Mouse (Mus musculus): Measurements from ENCODE around the gene Klhl29. TPM values are rescaled to one million over a fixed set of nuclear protein-coding genes. Genes with fewer than 3 reads are reported as not detected.

Klhl29 gene
- polyA plus RNA-seq, 1 experiment from 2014 or later: 2.9 TPM

DNA sequence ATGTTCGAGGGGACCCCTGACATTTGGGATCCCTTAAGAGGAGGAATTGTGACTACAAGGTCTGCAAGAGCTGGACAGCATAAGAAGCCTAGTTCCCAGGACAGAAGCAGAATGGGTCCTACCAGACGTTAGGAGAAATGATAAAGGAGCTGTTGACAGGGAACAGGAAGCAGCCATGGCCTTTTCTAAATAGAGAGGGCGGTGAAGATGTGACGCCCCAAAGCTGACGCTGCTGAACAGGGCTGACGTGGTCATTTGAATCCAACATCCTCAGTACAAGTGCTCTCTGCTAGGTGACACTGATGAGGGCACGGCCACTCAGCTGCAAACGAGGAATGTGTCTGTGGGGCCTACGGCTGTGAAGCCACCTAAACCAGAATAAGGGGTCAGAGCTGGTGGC, 210.1 kb downstream of the Klhl29 start:
- 36% methylated on average over 9 of the region's 9 CpGs for WGBS
- Histone ChIP-seq H3K27me3 (no peaks in the 10 kb centered on the region), H3K9ac (replicated peaks) (no peak overlapping the region), H3K27ac (no peak overlapping the region), H3K4me3 (replicated peaks) (no peak overlapping the region), H3K9me3 (no peaks in the 10 kb centered on the region), H3K36me3 (no peaks in the 10 kb centered on the region), H3K4me2 (no peak overlapping the region), H3K4me1 (replicated peaks) (peaks cover 19% of the 10 kb centered on the region)
- no peak for ATAC-seq (ENCODE audit: insufficient number of reproducible peaks, insufficient read depth, low FRiP score, low TSS enrichment, low read depth)

DNA sequence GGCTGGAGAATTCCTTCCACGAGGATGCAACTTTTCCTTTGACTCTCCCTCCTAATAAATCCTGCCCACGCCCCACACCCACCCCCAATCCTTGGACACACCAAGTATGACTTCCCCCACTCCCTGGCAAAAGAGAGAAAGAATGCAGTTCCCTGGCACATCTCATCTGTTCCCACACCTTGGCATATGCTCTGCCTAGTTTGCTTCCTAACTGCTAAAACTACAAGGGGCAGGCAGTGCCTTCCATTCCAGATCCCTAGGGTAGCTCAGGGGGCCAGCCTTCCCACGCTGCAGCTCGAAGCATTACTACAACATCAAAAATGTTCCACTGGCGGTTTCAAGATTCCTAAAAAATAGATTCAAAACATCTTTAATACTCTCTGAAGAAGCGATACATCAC, 212.8 kb downstream of the Klhl29 start:
- Histone ChIP-seq H3K9ac (replicated peaks) (no peak overlapping the region), H3K4me2 (no peak overlapping the region), H3K27ac (no peak overlapping the region), H3K27me3 (no peaks in the 10 kb centered on the region), H3K36me3 (no peaks in the 10 kb centered on the region), H3K4me1 (replicated peaks) (peaks cover 19% of the 10 kb centered on the region), H3K9me3 (no peaks in the 10 kb centered on the region), H3K4me3 (replicated peaks) (no peak overlapping the region)
- 76% methylated on average over 6 of the region's 6 CpGs for WGBS
- ATAC-seq (ENCODE audit: insufficient number of reproducible peaks, insufficient read depth, low FRiP score, low TSS enrichment, low read depth): no peak

DNA sequence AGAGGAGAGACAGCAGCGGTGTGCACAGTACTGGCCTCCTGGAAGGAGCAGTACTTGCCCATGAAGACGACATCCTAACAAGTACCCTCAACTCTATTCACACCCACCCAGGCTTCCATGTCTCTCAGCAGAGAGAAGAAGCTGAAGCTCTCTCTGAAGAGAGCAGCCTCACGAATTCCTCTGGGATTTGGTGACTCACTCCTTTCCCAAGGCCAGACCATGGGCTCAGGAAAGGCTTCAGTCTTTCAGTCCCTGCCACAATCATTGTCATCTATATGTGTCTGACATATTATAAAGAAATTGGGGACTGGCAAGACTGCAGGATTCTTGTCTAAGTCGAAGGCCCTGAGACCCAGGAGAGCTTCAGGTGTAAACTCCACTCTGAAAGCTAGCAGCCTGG, 213.9 kb downstream of the Klhl29 start:
- Histone ChIP-seq H3K27me3 (no peaks in the 10 kb centered on the region), H3K9ac (replicated peaks) (no peak overlapping the region), H3K4me1 (replicated peaks) (peaks cover 26% of the 10 kb centered on the region), H3K9me3 (no peaks in the 10 kb centered on the region), H3K36me3 (no peaks in the 10 kb centered on the region), H3K27ac (no peak overlapping the region), H3K4me3 (replicated peaks) (no peak overlapping the region), H3K4me2 (no peak overlapping the region)
- 83% methylated on average over 4 of the region's 4 CpGs for WGBS
- no peak for ATAC-seq (ENCODE audit: insufficient number of reproducible peaks, insufficient read depth, low FRiP score, low TSS enrichment, low read depth)

DNA sequence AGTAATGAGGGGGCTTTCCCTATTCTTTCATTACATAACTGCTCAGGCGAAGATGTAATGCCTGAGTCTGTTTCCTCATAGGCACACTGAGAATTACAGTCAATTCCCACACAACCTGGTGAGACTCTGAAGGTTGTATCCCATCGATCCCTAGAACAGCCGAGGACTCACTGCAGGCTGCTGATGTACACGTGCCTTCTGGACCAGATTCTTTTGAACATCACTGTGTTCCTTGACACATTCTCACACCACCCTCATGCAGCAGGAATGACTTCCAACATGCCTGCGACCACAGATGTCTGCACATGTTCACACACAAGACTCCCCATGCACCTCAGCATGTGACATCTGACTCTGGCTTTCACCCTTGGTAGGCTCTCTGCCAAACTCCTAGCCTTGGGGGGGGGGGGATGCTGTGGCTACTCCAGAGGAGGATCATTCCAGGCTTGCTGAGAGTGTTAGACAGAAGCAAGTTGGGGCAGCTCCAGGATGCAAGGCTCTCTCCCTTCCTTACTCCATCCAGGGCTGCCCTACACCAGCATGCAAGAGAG, 217.5 kb downstream of the Klhl29 start:
- no peaks in the 10 kb centered on the region for H3K36me3 ChIP-seq
- no peaks in the 10 kb centered on the region for H3K9me3 ChIP-seq
- no peak overlapping the region for H3K4me3 ChIP-seq (replicated peaks)
- H3K4me2 ChIP-seq: no peak overlapping the region
- H3K27ac ChIP-seq: no peak overlapping the region
- H3K9ac ChIP-seq (replicated peaks): no peak overlapping the region
- H3K4me1 ChIP-seq (replicated peaks): peaks cover 15% of the 10 kb centered on the region
- ATAC-seq (ENCODE audit: insufficient number of reproducible peaks, insufficient read depth, low FRiP score, low TSS enrichment, low read depth): no peak
- H3K27me3 ChIP-seq: no peaks in the 10 kb centered on the region
- 84% methylated on average over 5 of the region's 5 CpGs for WGBS

DNA sequence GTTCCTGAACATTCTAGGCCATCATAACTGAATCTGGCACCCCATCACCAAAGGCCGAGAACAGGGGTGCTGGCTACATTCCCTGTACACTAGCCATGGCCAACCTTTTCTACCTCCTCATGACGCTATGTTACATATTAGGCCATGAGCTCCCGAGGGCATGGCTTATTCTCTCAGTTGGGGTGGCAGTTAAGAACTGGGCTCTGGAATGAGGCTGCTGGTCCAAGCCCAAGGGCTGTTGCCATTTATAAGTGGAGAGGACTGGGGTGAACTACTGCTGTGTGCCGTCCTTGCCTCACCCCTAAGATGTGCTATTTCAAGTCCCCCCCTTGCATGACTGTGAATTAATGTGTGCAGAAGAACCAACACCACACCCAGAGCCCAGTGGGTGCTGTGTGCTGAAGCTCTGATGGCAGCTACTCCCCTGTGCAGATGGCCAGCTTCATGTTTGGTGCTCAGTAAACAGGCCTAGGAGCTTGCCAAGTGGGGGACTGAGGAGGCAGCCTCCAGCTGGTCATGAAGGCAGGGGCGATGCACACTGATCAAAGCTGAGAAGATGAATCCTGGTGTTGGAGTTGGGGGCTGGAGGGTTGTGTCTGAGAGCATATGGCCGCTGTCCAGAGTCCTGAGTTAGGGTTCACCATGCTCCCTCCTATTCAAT, 218.3 kb downstream of the Klhl29 start:
- Histone ChIP-seq H3K27ac (no peak overlapping the region), H3K9ac (replicated peaks) (no peak overlapping the region), H3K4me1 (replicated peaks) (peaks cover 14% of the 10 kb centered on the region), H3K36me3 (no peaks in the 10 kb centered on the region), H3K27me3 (no peaks in the 10 kb centered on the region), H3K4me3 (replicated peaks) (no peak overlapping the region), H3K9me3 (no peaks in the 10 kb centered on the region), H3K4me2 (no peak overlapping the region)
- WGBS: 68% methylated on average over 6 of the region's 6 CpGs
- no peak for ATAC-seq (ENCODE audit: insufficient number of reproducible peaks, insufficient read depth, low FRiP score, low TSS enrichment, low read depth)

DNA sequence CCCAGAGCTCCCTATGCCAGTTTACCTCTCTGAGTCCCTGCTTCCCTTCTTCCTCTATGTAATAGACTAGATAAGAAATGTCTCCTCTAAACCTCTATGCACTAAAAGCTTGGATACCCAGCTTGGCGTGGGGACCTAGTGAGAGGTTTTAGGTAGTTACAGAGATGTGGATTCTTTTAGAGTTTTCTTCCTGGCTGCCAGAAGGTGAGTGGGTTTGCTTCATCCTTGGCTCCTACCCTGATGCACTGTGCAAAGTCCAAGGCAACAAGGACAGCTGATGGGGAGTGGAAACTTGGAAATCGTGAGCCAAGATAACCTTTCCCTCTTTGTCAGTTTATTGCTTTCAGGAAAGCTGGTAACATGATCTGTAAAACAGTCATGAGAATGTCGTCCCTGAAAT, 220.3 kb downstream of the Klhl29 start:
- Histone ChIP-seq H3K4me1 (replicated peaks) (peaks cover 28% of the 10 kb centered on the region), H3K36me3 (no peaks in the 10 kb centered on the region), H3K27ac (no peak overlapping the region), H3K9ac (replicated peaks) (no peak overlapping the region), H3K4me3 (replicated peaks) (no peak overlapping the region), H3K9me3 (no peaks in the 10 kb centered on the region), H3K4me2 (no peak overlapping the region), H3K27me3 (no peaks in the 10 kb centered on the region)
- WGBS: 72% methylated on average over 3 of the region's 3 CpGs
- ATAC-seq (ENCODE audit: insufficient number of reproducible peaks, insufficient read depth, low FRiP score, low TSS enrichment, low read depth): no peak

DNA sequence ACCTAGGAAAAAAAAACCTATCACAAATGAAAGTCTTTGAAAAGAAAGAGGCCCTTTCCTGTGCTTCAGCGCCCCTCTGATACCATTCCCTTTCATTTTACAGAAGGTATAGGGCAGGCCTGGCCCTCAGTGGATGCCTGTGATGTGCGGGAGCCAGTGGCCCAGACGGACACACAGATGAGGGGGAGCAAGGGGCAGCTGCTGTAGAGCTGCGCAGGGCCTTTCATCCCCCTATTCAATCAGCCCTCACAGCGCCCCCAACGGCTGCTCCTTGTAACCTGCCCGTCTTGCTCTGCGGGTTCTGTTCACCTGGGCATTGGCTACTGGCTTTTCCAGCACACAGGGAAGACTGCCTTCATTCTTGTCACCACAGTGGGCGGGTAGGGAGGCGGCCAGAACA, 223.6 kb downstream of the Klhl29 start:
- Histone ChIP-seq H3K9ac (replicated peaks) (no peak overlapping the region), H3K4me1 (replicated peaks) (peaks cover 24% of the 10 kb centered on the region), H3K4me2 (no peak overlapping the region), H3K9me3 (no peaks in the 10 kb centered on the region), H3K27me3 (no peaks in the 10 kb centered on the region), H3K4me3 (replicated peaks) (no peak overlapping the region), H3K36me3 (no peaks in the 10 kb centered on the region), H3K27ac (peak overlapping the region; percentile 69)
- 15% methylated on average over 10 of the region's 10 CpGs for WGBS
- ATAC-seq (ENCODE audit: insufficient number of reproducible peaks, insufficient read depth, low FRiP score, low TSS enrichment, low read depth): no peak

DNA sequence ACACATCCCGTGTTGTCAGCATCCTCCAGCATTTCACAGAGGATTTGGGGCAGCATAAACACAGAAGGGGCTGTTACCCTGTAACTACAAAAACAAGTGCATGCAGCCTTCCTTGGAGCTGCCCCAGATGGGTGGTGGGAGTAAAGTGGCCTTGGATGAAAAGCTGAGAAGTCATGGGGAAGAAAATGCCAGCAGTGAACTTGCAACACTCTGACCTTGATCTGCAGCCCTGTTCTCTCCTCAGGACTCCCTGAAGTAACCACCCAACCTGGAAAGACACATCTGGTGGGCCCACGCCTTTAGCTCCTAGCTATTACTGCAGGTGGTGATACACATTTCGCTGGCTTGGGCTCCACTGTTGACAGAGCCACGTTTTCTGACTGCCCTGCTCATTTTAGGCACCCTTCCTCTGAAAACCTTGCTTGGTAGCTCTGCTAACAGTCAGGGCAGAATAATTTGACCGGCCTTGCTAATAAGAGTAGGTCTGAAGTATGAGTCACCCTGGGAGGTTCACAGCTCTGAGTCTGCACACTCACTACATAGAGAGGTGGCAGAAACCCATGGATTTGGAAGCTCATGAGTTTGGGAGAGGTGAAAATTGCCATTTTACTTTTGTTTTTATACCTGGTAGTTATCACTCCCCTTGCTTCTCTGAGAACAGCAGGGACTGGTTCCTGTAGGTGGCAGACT, 228.0 kb downstream of the Klhl29 start:
- ATAC-seq (ENCODE audit: insufficient number of reproducible peaks, insufficient read depth, low FRiP score, low TSS enrichment, low read depth): no peak
- Histone ChIP-seq H3K4me1 (replicated peaks) (peaks cover 38% of the 10 kb centered on the region), H3K9me3 (no peaks in the 10 kb centered on the region), H3K4me3 (replicated peaks) (no peak overlapping the region), H3K4me2 (no peak overlapping the region), H3K36me3 (no peaks in the 10 kb centered on the region), H3K27ac (no peak overlapping the region), H3K27me3 (no peaks in the 10 kb centered on the region), H3K9ac (replicated peaks) (no peak overlapping the region)
- 76% methylated on average over 5 of the region's 5 CpGs for WGBS

DNA sequence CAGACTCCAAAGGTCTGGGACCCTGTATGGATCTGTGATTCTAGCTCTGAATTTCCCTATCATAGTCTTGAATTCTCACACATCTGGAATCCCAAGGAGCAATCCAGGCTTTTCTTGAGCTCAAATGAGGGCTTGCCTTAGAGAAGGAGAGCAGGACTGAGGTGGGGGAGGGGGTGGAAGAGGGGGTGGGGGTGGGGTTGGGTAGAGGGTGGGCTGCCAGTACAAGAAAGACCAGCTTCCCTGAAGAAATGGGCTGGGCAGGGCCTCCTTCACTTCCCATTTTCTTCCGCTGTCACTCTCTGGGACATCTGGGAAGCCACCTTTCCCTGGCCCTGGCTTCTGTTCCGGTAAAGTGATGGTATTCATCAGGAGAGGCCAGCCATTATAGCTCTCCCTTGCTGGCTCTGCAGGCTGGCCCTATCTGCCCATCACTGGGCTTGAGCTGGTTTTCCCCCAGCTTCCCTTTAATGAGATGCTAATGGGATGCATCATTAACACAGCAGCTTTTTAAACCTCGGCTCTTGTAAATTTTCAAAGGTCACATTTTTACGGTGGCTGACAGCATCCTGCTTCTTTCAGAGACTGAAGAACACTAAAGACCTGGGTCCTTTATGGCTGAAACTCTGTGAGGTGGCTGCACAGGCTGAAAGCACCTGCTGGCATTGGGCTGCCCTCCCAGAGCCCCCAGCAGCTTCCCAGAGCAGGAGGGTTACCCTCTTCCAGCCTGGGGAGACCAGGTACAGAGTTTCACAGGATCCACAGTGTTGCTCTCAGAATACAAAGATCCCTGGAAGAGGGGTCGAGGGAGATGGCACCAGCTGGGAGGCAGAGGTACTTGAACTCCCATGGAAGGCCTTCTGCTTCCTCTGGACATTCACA, 231.3 kb downstream of the Klhl29 start:
- no peak for ATAC-seq (ENCODE audit: insufficient number of reproducible peaks, insufficient read depth, low FRiP score, low TSS enrichment, low read depth)
- H3K4me3 ChIP-seq (replicated peaks): no peak overlapping the region
- WGBS: 25% methylated on average over 5 of the region's 5 CpGs
- no peaks in the 10 kb centered on the region for H3K27me3 ChIP-seq
- no peak overlapping the region for H3K27ac ChIP-seq
- H3K4me1 ChIP-seq (replicated peaks): peaks cover 24% of the 10 kb centered on the region
- no peak overlapping the region for H3K9ac ChIP-seq (replicated peaks)
- no peaks in the 10 kb centered on the region; the same call in 1 of the 2 replicates for H3K36me3 ChIP-seq
- H3K4me2 ChIP-seq: no peak overlapping the region
- no peaks in the 10 kb centered on the region for H3K9me3 ChIP-seq

DNA sequence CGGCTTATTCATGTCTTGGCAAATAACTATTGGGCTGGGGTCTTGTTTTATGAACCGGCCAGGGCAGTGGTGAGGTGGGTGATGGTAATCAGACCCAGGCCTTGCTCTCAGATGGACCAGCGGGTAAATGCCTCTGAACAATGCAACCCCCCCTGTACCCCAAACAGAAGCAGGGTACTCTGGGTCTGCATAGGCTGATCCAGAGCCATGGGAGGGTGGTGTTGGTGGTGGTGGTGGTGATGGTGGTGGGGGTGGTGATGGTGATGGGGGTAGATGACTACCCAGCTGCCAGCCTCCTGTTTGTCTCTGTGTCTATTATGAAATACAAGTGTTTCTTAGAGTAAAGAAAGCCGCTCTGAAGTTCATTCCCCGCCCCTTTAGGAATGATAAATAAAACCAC, 232.3 kb downstream of the Klhl29 start:
- H3K4me3 ChIP-seq (replicated peaks): no peak overlapping the region
- no peak for ATAC-seq (ENCODE audit: insufficient number of reproducible peaks, insufficient read depth, low FRiP score, low TSS enrichment, low read depth)
- H3K36me3 ChIP-seq: no peaks in the 10 kb centered on the region; the same call in 1 of the 2 replicates
- no peaks in the 10 kb centered on the region for H3K9me3 ChIP-seq
- H3K27me3 ChIP-seq: no peaks in the 10 kb centered on the region
- no peak overlapping the region for H3K27ac ChIP-seq
- no peak overlapping the region for H3K4me2 ChIP-seq
- WGBS: 45% methylated on average over 5 of the region's 5 CpGs
- no peak overlapping the region for H3K9ac ChIP-seq (replicated peaks)
- H3K4me1 ChIP-seq (replicated peaks): peaks cover 24% of the 10 kb centered on the region

DNA sequence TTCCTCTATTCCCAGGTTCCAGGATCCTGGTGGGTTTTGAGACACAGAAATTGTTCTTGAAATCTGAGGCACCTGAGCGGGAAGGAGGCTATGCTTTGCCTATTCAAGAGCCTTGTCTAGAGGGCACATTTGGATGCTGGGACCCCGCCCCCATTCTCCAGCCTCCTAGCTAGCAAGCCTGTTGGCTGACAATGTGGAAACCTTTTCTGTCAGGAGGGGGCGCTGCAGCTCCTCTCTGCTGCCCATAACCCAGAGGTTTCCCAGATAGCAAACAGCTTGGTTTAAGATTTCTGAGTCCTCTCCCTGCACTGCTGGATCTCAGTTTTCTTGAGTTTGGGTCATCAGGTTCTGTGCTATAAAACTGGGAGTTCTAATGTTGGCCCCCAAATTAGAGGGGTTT, 232.7 kb downstream of the Klhl29 start:
- H3K4me1 ChIP-seq (replicated peaks): peaks cover 24% of the 10 kb centered on the region
- ATAC-seq (ENCODE audit: insufficient number of reproducible peaks, insufficient read depth, low FRiP score, low TSS enrichment, low read depth): peak; percentile 28; the same call in 1 of the 2 replicates
- WGBS: 13% methylated on average over 3 of the region's 3 CpGs

More for the DNA sequence above, 232.7 kb downstream of the Klhl29 start:
- H3K4me3 ChIP-seq (replicated peaks): no peak overlapping the region
- H3K27ac ChIP-seq: no peak overlapping the region
- H3K9me3 ChIP-seq: no peaks in the 10 kb centered on the region
- no peak overlapping the region for H3K4me2 ChIP-seq
- no peak overlapping the region for H3K9ac ChIP-seq (replicated peaks)
- H3K27me3 ChIP-seq: no peaks in the 10 kb centered on the region
- peaks cover under 1% of the 10 kb centered on the region; the same call in 1 of the 2 replicates for H3K36me3 ChIP-seq

Measured in limb, embryonic 12.5 days (tissue).